Mouse (Mus musculus): ENCODE results near the gene Nat8l. TPM values are rescaled to one million over a fixed set of nuclear protein-coding genes. Genes with fewer than 3 reads are reported as not detected.
"Not testable (repeated sequence)": the region's sequence is repeated elsewhere in the genome, so short reads cannot be mapped to it uniquely, and the experiment has no call there.

Nat8l gene
- polyA plus RNA-seq (2016; fragmentation: Nextera tagmentation; extraction: Ambion mirVana) = 0.64 and 0.73 TPM in 2 replicates

DNA sequence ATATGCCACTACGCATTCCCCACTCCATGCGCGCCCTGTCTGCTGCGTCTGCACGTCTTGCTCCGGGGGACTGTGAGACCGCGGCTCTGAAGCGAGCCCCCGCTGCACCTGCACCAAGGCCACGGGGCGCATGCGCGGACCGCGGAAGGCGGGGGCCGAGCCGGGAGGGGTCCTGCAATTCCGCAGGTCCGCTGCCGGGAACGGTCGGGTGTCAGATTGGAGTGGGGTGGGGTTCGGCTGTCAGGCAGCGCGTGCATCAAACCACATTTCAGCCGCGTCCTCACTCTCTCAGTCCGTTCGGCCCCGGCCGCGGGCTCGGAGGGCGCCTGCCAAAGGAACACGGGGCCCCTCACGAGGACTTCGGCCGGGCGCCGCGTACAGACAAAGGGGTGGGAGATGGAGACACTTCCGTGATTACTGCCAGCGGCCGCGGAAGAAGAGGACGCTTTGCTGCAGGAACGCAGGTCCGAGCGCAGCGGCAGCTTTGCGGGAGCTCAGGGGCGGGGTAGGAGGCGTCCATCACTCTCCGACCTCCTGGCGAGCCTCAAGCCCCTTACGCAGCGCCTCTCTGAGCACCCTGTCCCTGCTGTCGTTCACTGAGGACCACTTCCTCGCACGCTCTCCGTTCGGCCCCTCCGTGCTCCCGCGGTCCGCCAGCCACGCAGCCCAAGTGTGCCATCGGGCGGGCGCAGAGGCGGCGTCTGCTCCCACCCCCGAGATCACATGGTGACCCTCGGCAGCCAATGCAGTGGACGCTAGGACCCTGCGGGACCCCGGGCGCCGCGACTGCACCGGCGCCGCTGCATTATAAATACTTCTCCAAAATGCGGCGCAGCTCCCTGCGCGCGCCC, at the start of gene Nat8l:
Gene Nat8l (plus strand): TSS at position 142 of the 851 bp plus-strand sequence.
- H3K27me3 ChIP-seq (replicated peaks) = peaks cover 73% of the 10 kb centered on the region
- under 1% methylated on average over 89 of the region's 90 CpGs for WGBS
- H3K4me3 ChIP-seq = peak within 1 kb of the TSS; percentile 68
- peak; percentile 72 for ATAC-seq (ENCODE audit: insufficient number of reproducible peaks, low FRiP score)
- H3K27ac ChIP-seq (ENCODE audit: poor library complexity, severe bottlenecking) = no peak within 1 kb of the TSS
- H3K4me2 ChIP-seq = peak within 1 kb of the TSS; percentile 96
- H3K4me1 ChIP-seq (replicated peaks) = peaks cover 5% of the 10 kb centered on the region; the same call in 1 of the 2 replicates
- peaks cover 5% of the 10 kb centered on the region; the same call in 1 of the 2 replicates for H3K36me3 ChIP-seq
- no peaks in the 10 kb centered on the region for H3K9me3 ChIP-seq (replicated peaks)
- H3K9ac ChIP-seq = peak within 1 kb of the TSS; percentile 67

DNA sequence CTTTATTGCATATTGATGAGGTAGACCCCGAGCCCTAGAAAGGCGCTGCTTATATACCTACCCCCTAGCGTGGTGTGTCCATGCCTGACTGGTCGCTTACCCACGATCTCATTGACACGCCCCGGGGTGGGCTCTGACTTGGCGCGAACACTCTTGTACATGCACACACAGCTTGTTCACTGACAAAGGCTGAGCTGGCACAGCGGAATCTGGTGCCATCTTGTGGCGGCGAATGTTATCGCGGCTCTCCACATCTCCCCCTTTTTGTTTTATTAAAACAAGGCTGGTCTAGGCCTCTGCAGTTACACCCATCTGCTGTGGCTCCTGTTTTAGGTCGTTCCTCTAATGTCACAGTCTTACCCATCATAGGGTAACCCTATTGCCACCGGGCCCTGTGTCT, 48.7 kb upstream of the Nat8l start:
- not testable (repeated sequence) for H3K27me3 ChIP-seq (replicated peaks); ATAC-seq (ENCODE audit: insufficient number of reproducible peaks, low FRiP score); H3K9ac ChIP-seq; H3K4me3 ChIP-seq; H3K4me2 ChIP-seq; H3K36me3 ChIP-seq; H3K4me1 ChIP-seq (replicated peaks); H3K27ac ChIP-seq (ENCODE audit: poor library complexity, severe bottlenecking)
- H3K9me3 ChIP-seq (replicated peaks) = peaks cover 19% of the 10 kb centered on the region
- 84% methylated on average over 16 of the region's 16 CpGs for whole genome bisulfite sequencing

DNA sequence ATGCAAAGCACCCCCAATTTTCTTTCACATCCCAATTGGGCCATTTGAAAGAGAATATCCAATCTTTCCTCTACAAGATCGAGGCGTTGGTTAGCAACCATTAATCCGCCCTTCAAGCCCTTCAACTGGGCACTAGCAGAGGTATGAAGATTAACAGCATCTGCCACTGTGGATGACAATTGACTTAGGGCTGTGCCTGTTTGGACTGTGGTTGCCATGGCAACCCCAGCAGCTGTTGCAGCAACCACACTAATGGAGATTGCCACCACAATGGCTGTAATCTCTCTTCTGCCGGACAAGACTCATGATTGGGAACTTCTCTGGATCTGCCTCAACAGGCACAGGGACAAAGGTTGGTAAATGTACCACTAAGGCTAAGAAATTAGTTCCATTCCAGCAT, 47.5 kb upstream of the Nat8l start:
- no peaks in the 10 kb centered on the region for H3K36me3 ChIP-seq
- no peak overlapping the region for H3K4me2 ChIP-seq
- 82% methylated on average over 4 of the region's 4 CpGs for WGBS
- peaks cover 23% of the 10 kb centered on the region for H3K9me3 ChIP-seq (replicated peaks)
- no peak overlapping the region for H3K27ac ChIP-seq (ENCODE audit: poor library complexity, severe bottlenecking)
- no peaks in the 10 kb centered on the region for H3K27me3 ChIP-seq (replicated peaks)
- H3K4me3 ChIP-seq = no peak overlapping the region
- no peak overlapping the region for H3K9ac ChIP-seq
- no peaks in the 10 kb centered on the region for H3K4me1 ChIP-seq (replicated peaks)
- no peak for ATAC-seq (ENCODE audit: insufficient number of reproducible peaks, low FRiP score)

DNA sequence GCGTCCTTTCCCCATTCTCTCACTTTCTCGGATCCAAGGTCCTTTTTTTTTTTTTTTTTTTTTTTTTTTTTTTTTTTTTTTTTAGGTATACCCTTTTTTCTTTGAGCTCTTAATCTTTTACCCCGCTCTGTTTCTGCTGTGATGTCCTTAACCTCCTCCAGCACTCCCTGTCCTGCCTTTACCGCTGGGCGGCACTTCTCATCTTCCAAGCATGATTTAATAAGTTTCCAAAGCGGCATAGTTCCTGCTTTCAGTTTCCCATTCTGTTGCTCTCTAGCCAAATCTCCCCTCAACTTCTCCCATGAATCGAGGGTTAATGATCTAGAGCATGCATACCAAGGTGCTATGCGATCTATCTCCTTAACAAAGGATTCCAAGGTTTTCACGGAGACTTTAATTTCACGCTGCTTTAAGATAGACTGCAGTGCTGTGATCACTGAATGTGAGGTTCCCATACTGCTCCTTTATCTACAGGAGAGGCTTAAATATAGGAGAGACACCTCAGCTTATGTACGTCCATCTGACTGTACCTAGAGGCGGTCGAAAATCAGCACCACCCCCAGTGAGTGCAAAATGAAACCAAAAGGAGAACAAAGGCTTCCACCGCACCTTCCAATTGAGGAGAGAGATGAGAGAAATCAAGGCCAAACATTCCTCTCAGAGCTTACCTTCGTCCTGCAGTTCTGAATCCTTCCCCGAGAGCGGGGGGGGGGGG, 42.2 kb upstream of the Nat8l start:
- Histone ChIP-seq H3K4me1 (replicated peaks) (no peaks in the 10 kb centered on the region), H3K27ac (ENCODE audit: poor library complexity, severe bottlenecking) (no peak overlapping the region), H3K27me3 (replicated peaks) (no peaks in the 10 kb centered on the region), H3K4me3 (0 out of 2 replicates have a peak overlapping the region, but pooled peaks have one; percentile 17), H3K4me2 (no peak overlapping the region), H3K9ac (no peak overlapping the region), H3K36me3 (no peaks in the 10 kb centered on the region), H3K9me3 (replicated peaks) (peaks cover 30% of the 10 kb centered on the region)
- ATAC-seq (ENCODE audit: insufficient number of reproducible peaks, low FRiP score) = no peak
- WGBS = 83% methylated on average over 17 of the region's 17 CpGs

DNA sequence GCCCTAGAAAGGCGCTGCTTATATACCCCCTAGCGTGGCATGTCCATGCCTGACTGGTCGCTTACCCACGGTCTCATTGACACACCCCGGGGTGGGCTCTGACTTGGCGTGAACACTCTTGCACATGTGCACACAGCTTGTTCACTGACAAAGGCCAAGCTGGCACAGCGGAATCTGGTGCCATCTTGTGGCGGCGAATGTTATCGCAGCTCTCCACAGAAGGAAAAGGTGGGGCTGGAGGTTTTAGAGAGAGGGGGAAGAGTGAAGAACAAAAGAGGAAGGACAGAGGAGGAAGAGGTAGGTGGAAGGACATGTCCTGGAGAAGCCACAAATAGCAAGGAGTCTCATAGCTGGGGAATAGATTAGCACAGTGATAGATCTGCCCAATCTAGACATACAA, 41.4 kb upstream of the Nat8l start:
- ATAC-seq (ENCODE audit: insufficient number of reproducible peaks, low FRiP score) = no peak
- H3K4me2 ChIP-seq = no peak overlapping the region; the same call in 1 of the 2 replicates
- peaks cover 30% of the 10 kb centered on the region for H3K9me3 ChIP-seq (replicated peaks)
- no peaks in the 10 kb centered on the region for H3K4me1 ChIP-seq (replicated peaks)
- no peak overlapping the region for H3K27ac ChIP-seq (ENCODE audit: poor library complexity, severe bottlenecking)
- no peak overlapping the region for H3K9ac ChIP-seq
- H3K4me3 ChIP-seq = 0 out of 2 replicates have a peak overlapping the region, but pooled peaks have one; percentile 17
- H3K27me3 ChIP-seq (replicated peaks) = no peaks in the 10 kb centered on the region
- no peaks in the 10 kb centered on the region for H3K36me3 ChIP-seq
- 36% methylated on average over 10 of the region's 10 CpGs for WGBS

DNA sequence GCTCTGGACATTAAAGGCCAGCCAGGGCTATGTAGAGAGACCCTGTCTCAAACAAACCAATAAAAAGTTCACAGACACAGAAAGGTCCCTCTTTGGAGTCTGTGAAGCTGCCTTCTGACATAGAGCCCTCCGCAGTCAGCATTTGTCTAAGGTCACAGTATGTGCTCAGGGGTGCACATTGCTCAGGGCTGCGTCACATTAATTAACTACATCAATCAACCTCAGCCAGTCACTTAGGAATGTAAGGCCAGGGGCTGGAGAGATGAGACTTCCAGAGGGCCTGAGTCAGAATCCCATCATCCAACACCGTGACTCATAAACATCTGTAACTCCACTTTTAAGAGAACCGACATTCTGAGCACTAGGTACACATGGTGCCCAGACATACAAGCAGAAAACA, 39.9 kb upstream of the Nat8l start:
- Histone ChIP-seq H3K4me2 (no peak overlapping the region), H3K4me3 (no peak overlapping the region), H3K27ac (ENCODE audit: poor library complexity, severe bottlenecking) (no peak overlapping the region), H3K9me3 (replicated peaks) (peaks cover 30% of the 10 kb centered on the region), H3K9ac (no peak overlapping the region), H3K27me3 (replicated peaks) (no peaks in the 10 kb centered on the region), H3K4me1 (replicated peaks) (no peaks in the 10 kb centered on the region), H3K36me3 (no peaks in the 10 kb centered on the region)
- ATAC-seq (ENCODE audit: insufficient number of reproducible peaks, low FRiP score) = no peak
- 75% methylated on average over 4 of the region's 4 CpGs for WGBS

DNA sequence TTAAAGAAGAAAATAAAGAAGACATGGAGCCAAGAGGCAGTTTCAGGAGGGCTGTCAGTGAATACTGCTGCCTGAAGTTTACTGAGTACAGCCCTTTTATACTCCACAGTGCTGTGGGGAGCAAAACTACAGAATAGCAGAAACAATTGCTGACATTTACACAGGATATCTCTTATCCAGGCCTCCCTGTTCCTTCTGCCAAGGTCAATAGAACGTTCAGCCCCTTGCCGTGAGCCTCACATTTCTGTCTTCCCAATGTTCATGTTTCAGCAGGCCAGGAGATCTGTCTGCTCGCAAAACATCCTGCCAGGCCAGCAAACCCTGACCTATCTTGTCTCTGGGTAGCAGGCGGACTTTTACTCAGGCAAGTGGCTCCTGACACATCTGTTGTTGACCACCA, 36.4 kb upstream of the Nat8l start:
- 53% methylated on average over 4 of the region's 4 CpGs for WGBS
- peak overlapping the region; percentile 75 for H3K27ac ChIP-seq (ENCODE audit: poor library complexity, severe bottlenecking)

DNA sequence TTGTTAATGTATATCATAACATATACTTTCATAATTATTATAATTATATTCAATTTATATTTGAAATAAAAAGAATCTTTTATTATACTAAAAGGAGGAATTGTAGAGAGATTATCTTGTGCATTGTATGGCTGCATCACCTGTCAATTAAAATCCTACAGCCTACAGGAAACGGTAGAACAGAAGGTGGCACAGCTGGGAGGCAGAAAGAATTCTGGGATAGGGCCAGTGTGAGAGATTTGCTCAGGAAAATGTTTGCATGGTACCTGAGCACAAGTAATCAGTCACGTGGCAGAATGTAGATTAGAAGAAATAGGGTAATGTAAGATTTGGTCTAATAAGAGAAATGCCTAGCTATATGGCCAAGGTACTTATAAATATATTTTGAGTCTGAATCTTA, 21.0 kb upstream of the Nat8l start:
- H3K4me2 ChIP-seq = no peak overlapping the region
- no peaks in the 10 kb centered on the region for H3K27me3 ChIP-seq (replicated peaks)
- H3K9ac ChIP-seq = no peak overlapping the region
- ATAC-seq (ENCODE audit: insufficient number of reproducible peaks, low FRiP score) = no peak
- 47% methylated on average over 2 of the region's 2 CpGs for WGBS
- H3K4me1 ChIP-seq (replicated peaks) = no peaks in the 10 kb centered on the region
- H3K27ac ChIP-seq (ENCODE audit: poor library complexity, severe bottlenecking) = no peak overlapping the region
- H3K4me3 ChIP-seq = no peak overlapping the region
- H3K36me3 ChIP-seq = no peaks in the 10 kb centered on the region
- 0 out of 2 replicates have a peak, but pooled peaks cover 3% of the 10 kb centered on the region for H3K9me3 ChIP-seq (replicated peaks)

More for the DNA sequence above, 36.4 kb upstream of the Nat8l start:
- Histone ChIP-seq H3K4me3 (no peak overlapping the region), H3K9me3 (replicated peaks) (peaks cover 17% of the 10 kb centered on the region), H3K9ac (no peak overlapping the region), H3K36me3 (no peaks in the 10 kb centered on the region), H3K4me1 (replicated peaks) (no peaks in the 10 kb centered on the region), H3K4me2 (no peak overlapping the region), H3K27me3 (replicated peaks) (no peaks in the 10 kb centered on the region)
- peak; percentile 83 for ATAC-seq (ENCODE audit: insufficient number of reproducible peaks, low FRiP score)

DNA sequence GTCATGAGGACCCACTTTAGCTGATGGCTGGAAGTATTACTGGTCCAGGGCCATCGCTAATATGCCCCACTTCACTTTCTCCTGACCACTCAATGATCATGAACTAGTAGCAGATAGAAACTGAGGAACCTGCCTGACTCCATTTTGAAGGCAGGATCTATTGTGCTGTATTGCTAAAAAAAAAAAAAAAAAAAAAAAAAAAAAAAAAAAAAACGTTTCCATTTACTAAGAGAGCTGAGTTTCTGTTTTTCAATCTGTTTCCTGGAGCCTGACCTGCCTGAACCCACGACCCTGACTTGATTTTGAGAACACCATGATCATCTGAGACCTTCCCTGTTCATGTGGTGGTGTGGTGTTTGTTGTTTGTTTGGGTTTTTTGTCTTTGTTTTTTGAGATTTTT, 19.5 kb upstream of the Nat8l start:
- Histone ChIP-seq H3K4me1 (replicated peaks) (no peaks in the 10 kb centered on the region), H3K27ac (ENCODE audit: poor library complexity, severe bottlenecking) (no peak overlapping the region), H3K27me3 (replicated peaks) (no peaks in the 10 kb centered on the region), H3K4me2 (no peak overlapping the region), H3K36me3 (peaks cover 4% of the 10 kb centered on the region; the same call in 1 of the 2 replicates), H3K9me3 (replicated peaks) (0 out of 2 replicates have a peak, but pooled peaks cover 3% of the 10 kb centered on the region), H3K9ac (no peak overlapping the region), H3K4me3 (no peak overlapping the region)
- ATAC-seq (ENCODE audit: insufficient number of reproducible peaks, low FRiP score) = no peak
- WGBS = 31% methylated on average over 3 of the region's 3 CpGs

DNA sequence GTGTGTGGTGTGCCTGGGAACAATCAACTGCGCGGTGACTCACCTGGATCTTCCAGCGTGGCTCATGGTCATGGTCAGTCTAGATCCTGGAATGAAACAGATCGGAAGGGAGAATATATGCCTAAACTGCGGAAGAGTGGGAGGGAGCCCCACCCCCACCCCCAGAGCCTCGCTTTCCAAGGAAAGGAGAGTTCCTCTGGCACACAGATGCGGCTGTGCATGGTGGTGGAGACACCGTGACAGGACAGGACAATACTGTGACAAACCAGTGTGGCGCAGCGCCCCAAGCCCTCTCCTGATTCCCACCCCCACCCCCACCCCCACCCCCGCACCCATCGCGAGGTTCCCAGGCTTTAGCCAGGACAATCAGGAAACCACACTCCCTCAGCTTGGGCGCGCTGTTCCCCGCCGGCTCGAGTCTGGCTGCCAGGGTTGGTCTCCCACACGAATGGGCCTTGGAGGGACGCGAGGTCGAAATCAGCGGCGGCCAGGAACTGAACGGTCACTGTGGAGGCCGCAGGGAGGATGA, 13.0 kb upstream of the Nat8l start:
- H3K27me3 ChIP-seq (replicated peaks) = peaks cover 22% of the 10 kb centered on the region
- peaks cover 4% of the 10 kb centered on the region for H3K36me3 ChIP-seq
- H3K4me2 ChIP-seq = peak overlapping the region; percentile 94
- ATAC-seq (ENCODE audit: insufficient number of reproducible peaks, low FRiP score) = peak; percentile 34; the same call in 1 of the 2 replicates
- 0 out of 2 replicates have a peak, but pooled peaks cover 3% of the 10 kb centered on the region for H3K9me3 ChIP-seq (replicated peaks)
- H3K9ac ChIP-seq = peak overlapping the region; percentile 80
- peak overlapping the region; percentile 84 for H3K4me3 ChIP-seq
- WGBS = 4% methylated on average over 26 of the region's 26 CpGs
- no peak overlapping the region for H3K27ac ChIP-seq (ENCODE audit: poor library complexity, severe bottlenecking)
- H3K4me1 ChIP-seq (replicated peaks) = 0 out of 2 replicates have a peak, but pooled peaks cover 6% of the 10 kb centered on the region
